Mouse (Mus musculus): ENCODE results near the gene Mmp21. TPM values are rescaled to one million over a fixed set of nuclear protein-coding genes. Genes with fewer than 3 reads are reported as not detected.
A peak's percentile ranks its signal among the peaks of the same experiment; 100 is the strongest.
"Not testable (repeated sequence)": the region's sequence is repeated elsewhere in the genome, so short reads cannot be mapped to it uniquely, and the experiment has no call there.

Mmp21 gene
- polyA plus RNA-seq, 1 experiment from 2014 or later = 0.14 TPM

- Histone ChIP-seq H3K4me2 (ENCODE audit: low read depth, low read length) (no peak overlapping the region), H3K9ac (replicated peaks; ENCODE audit: low read length) (no peak overlapping the region), H3K4me3 (ENCODE audit: low read depth, low read length) (no peak overlapping the region), H3K36me3 (replicated peaks; ENCODE audit: control insufficient read depth, insufficient read depth, low read depth, low read length) (no peaks in the 10 kb centered on the region), H3K27ac (replicated peaks; ENCODE audit: low read depth, low read length) (no peak overlapping the region), H3K27me3 (ENCODE audit: control insufficient read depth, insufficient read depth, low read length) (no peaks in the 10 kb centered on the region), H3K9me3 (replicated peaks; ENCODE audit: control insufficient read depth, low read length) (no peaks in the 10 kb centered on the region), H3K4me1 (ENCODE audit: control insufficient read depth, insufficient read depth, low read length) (no peaks in the 10 kb centered on the region)
- 89% methylated on average over 2 of the region's 2 CpGs for WGBS
- DNase-seq (ENCODE audit: low spot score) (no peak), ATAC-seq (replicated peaks; ENCODE audit: insufficient number of reproducible peaks, low FRiP score, low TSS enrichment, low read depth) (no peak)
Observed at GRCm38 (mm10) chr7:133707301-133707700, 27.4 kb upstream of the Mmp21 start.

- Histone ChIP-seq H3K9me3 (replicated peaks; ENCODE audit: control insufficient read depth, low read length) (no peaks in the 10 kb centered on the region), H3K4me2 (ENCODE audit: low read depth, low read length) (no peak overlapping the region), H3K9ac (replicated peaks; ENCODE audit: low read length) (no peak overlapping the region), H3K27ac (replicated peaks; ENCODE audit: low read depth, low read length) (no peak overlapping the region), H3K4me3 (ENCODE audit: low read depth, low read length) (no peak overlapping the region), H3K36me3 (replicated peaks; ENCODE audit: control insufficient read depth, insufficient read depth, low read depth, low read length) (no peaks in the 10 kb centered on the region), H3K27me3 (ENCODE audit: control insufficient read depth, insufficient read depth, low read length) (no peaks in the 10 kb centered on the region), H3K4me1 (ENCODE audit: control insufficient read depth, insufficient read depth, low read length) (no peaks in the 10 kb centered on the region)
- DNase-seq (ENCODE audit: low spot score) (no peak), ATAC-seq (replicated peaks; ENCODE audit: insufficient number of reproducible peaks, low FRiP score, low TSS enrichment, low read depth) (no peak)
- WGBS = 92% methylated on average over 7 of the region's 7 CpGs
Observed at GRCm38 (mm10) chr7:133703906-133704305, 24.0 kb upstream of the Mmp21 start.

GRCm38 (mm10) chr7:133702333-133702732, 22.5 kb upstream of the Mmp21 start:
- Histone ChIP-seq H3K9ac (replicated peaks; ENCODE audit: low read length) (no peak overlapping the region), H3K9me3 (replicated peaks; ENCODE audit: control insufficient read depth, low read length) (no peaks in the 10 kb centered on the region), H3K4me1 (ENCODE audit: control insufficient read depth, insufficient read depth, low read length) (no peaks in the 10 kb centered on the region), H3K4me3 (ENCODE audit: low read depth, low read length) (no peak overlapping the region), H3K27ac (replicated peaks; ENCODE audit: low read depth, low read length) (no peak overlapping the region), H3K4me2 (ENCODE audit: low read depth, low read length) (no peak overlapping the region), H3K36me3 (replicated peaks; ENCODE audit: control insufficient read depth, insufficient read depth, low read depth, low read length) (no peaks in the 10 kb centered on the region), H3K27me3 (ENCODE audit: control insufficient read depth, insufficient read depth, low read length) (no peaks in the 10 kb centered on the region)
- DNase-seq (ENCODE audit: low spot score) (no peak), ATAC-seq (replicated peaks; ENCODE audit: insufficient number of reproducible peaks, low FRiP score, low TSS enrichment, low read depth) (no peak)
- WGBS = 88% methylated on average over 10 of the region's 10 CpGs

- H3K9ac ChIP-seq (replicated peaks; ENCODE audit: low read length) = peak overlapping the region; percentile 22; the same call in 1 of the 2 replicates
- 93% methylated on average over 7 of the region's 7 CpGs for WGBS
- no peak overlapping the region for H3K27ac ChIP-seq (replicated peaks; ENCODE audit: low read depth, low read length)
- no peak overlapping the region for H3K4me2 ChIP-seq (ENCODE audit: low read depth, low read length)
- H3K27me3 ChIP-seq (ENCODE audit: control insufficient read depth, insufficient read depth, low read length) = no peaks in the 10 kb centered on the region
- DNase-seq (ENCODE audit: low spot score) (no peak), ATAC-seq (replicated peaks; ENCODE audit: insufficient number of reproducible peaks, low FRiP score, low TSS enrichment, low read depth) (no peak)
- H3K36me3 ChIP-seq (replicated peaks; ENCODE audit: control insufficient read depth, insufficient read depth, low read depth, low read length) = no peaks in the 10 kb centered on the region
- H3K4me3 ChIP-seq (ENCODE audit: low read depth, low read length) = no peak overlapping the region
- no peaks in the 10 kb centered on the region for H3K9me3 ChIP-seq (replicated peaks; ENCODE audit: control insufficient read depth, low read length)
- no peaks in the 10 kb centered on the region for H3K4me1 ChIP-seq (ENCODE audit: control insufficient read depth, insufficient read depth, low read length)
Observed at GRCm38 (mm10) chr7:133701366-133701765, 21.5 kb upstream of the Mmp21 start.

GRCm38 (mm10) chr7:133699885-133700284, 20.0 kb upstream of the Mmp21 start:
- Histone ChIP-seq H3K27me3 (ENCODE audit: control insufficient read depth, insufficient read depth, low read length) (no peaks in the 10 kb centered on the region), H3K9me3 (replicated peaks; ENCODE audit: control insufficient read depth, low read length) (no peaks in the 10 kb centered on the region), H3K4me1 (ENCODE audit: control insufficient read depth, insufficient read depth, low read length) (no peaks in the 10 kb centered on the region), H3K9ac (replicated peaks; ENCODE audit: low read length) (no peak overlapping the region), H3K27ac (replicated peaks; ENCODE audit: low read depth, low read length) (no peak overlapping the region), H3K4me2 (ENCODE audit: low read depth, low read length) (no peak overlapping the region), H3K36me3 (replicated peaks; ENCODE audit: control insufficient read depth, insufficient read depth, low read depth, low read length) (no peaks in the 10 kb centered on the region), H3K4me3 (ENCODE audit: low read depth, low read length) (no peak overlapping the region)
- no peak for DNase-seq (ENCODE audit: low spot score)
- 88% methylated on average over 4 of the region's 4 CpGs for whole genome bisulfite sequencing
- no peak for ATAC-seq (replicated peaks; ENCODE audit: insufficient number of reproducible peaks, low FRiP score, low TSS enrichment, low read depth)

GRCm38 (mm10) chr7:133698021-133698709, 18.3 kb upstream of the Mmp21 start:
- H3K27ac ChIP-seq (replicated peaks; ENCODE audit: low read depth, low read length) = no peak overlapping the region

GRCm38 (mm10) chr7:133685644-133686043, 5.8 kb upstream of the Mmp21 start:
- DNase-seq (ENCODE audit: low spot score); H3K4me3 ChIP-seq (ENCODE audit: low read depth, low read length); H3K4me1 ChIP-seq (ENCODE audit: control insufficient read depth, insufficient read depth, low read length); H3K9ac ChIP-seq (replicated peaks; ENCODE audit: low read length); H3K9me3 ChIP-seq (replicated peaks; ENCODE audit: control insufficient read depth, low read length); H3K27ac ChIP-seq (replicated peaks; ENCODE audit: low read depth, low read length); H3K4me2 ChIP-seq (ENCODE audit: low read depth, low read length); H3K36me3 ChIP-seq (replicated peaks; ENCODE audit: control insufficient read depth, insufficient read depth, low read depth, low read length); H3K27me3 ChIP-seq (ENCODE audit: control insufficient read depth, insufficient read depth, low read length); ATAC-seq (replicated peaks; ENCODE audit: insufficient number of reproducible peaks, low FRiP score, low TSS enrichment, low read depth): not testable (repeated sequence)

More at GRCm38 (mm10) chr7:133698021-133698709, 18.3 kb upstream of the Mmp21 start:
- H3K4me2 ChIP-seq (ENCODE audit: low read depth, low read length) = no peak overlapping the region
- DNase-seq (ENCODE audit: low spot score) = no peak
- H3K4me3 ChIP-seq (ENCODE audit: low read depth, low read length) = no peak overlapping the region
- H3K27me3 ChIP-seq (ENCODE audit: control insufficient read depth, insufficient read depth, low read length) = no peaks in the 10 kb centered on the region
- no peaks in the 10 kb centered on the region for H3K4me1 ChIP-seq (ENCODE audit: control insufficient read depth, insufficient read depth, low read length)
- 0 out of 2 replicates have a peak, but pooled peaks have one; percentile 44 for ATAC-seq (replicated peaks; ENCODE audit: insufficient number of reproducible peaks, low FRiP score, low TSS enrichment, low read depth)
- H3K36me3 ChIP-seq (replicated peaks; ENCODE audit: control insufficient read depth, insufficient read depth, low read depth, low read length) = no peaks in the 10 kb centered on the region
- WGBS = 88% methylated on average over 12 of the region's 12 CpGs
- H3K9ac ChIP-seq (replicated peaks; ENCODE audit: low read length) = no peak overlapping the region
- no peaks in the 10 kb centered on the region for H3K9me3 ChIP-seq (replicated peaks; ENCODE audit: control insufficient read depth, low read length)

GRCm38 (mm10) chr7:133684701-133685100, 4.8 kb upstream of the Mmp21 start:
- Histone ChIP-seq H3K9ac (replicated peaks; ENCODE audit: low read length) (no peak overlapping the region), H3K4me2 (ENCODE audit: low read depth, low read length) (no peak overlapping the region), H3K27me3 (ENCODE audit: control insufficient read depth, insufficient read depth, low read length) (no peaks in the 10 kb centered on the region), H3K36me3 (replicated peaks; ENCODE audit: control insufficient read depth, insufficient read depth, low read depth, low read length) (no peaks in the 10 kb centered on the region), H3K9me3 (replicated peaks; ENCODE audit: control insufficient read depth, low read length) (no peaks in the 10 kb centered on the region), H3K27ac (replicated peaks; ENCODE audit: low read depth, low read length) (no peak overlapping the region), H3K4me1 (ENCODE audit: control insufficient read depth, insufficient read depth, low read length) (no peaks in the 10 kb centered on the region), H3K4me3 (ENCODE audit: low read depth, low read length) (no peak overlapping the region)
- ATAC-seq (replicated peaks; ENCODE audit: insufficient number of reproducible peaks, low FRiP score, low TSS enrichment, low read depth) (no peak), DNase-seq (ENCODE audit: low spot score) (no peak)
- WGBS = 94% methylated on average over 6 of the region's 6 CpGs

All from embryonic facial prominence, embryonic 11.5 days (tissue).